Mouse (Mus musculus): ENCODE data around the gene 1520401A03Rik.
A peak's percentile ranks its signal among the peaks of the same experiment; 100 is the strongest.

GRCm38 (mm10) chr17:23674271-23674952 lies 48.2 kb downstream of the 1520401A03Rik start:
- TF ChIP-seq CTCF (IDR thresholded peaks at IDR 0.05; ENCODE audit: low read depth) (no peak), EP300 (IDR thresholded peaks at IDR 0.05; ENCODE audit: low read depth) (0 out of 2 replicates have a peak, but pooled peaks have one; percentile 6)
